Mouse (Mus musculus): ENCODE measurements around the gene Olfr601.
"Not testable (repeated sequence)": the region's sequence is repeated elsewhere in the genome, so short reads cannot be mapped to it uniquely, and the experiment has no call there.

The Olfr601 gene

GRCm38 (mm10) chr7:103362555-103362954 lies at the start of gene Olfr601:
Gene Olfr601 (minus strand): TSS chr7:103362655.
- in situ Hi-C loops (cut with MboI; ENCODE audit: low pct_unique_long_range_greater_than_20kb in 1 of 2, low sequenced_read_pairs in 2 of 2, unreplicated experiment in 1 of 2), result no loop called here

GRCm38 (mm10) chr7:103406521-103407055 lies 44.1 kb upstream of the Olfr601 start:
- in situ Hi-C loops (cut with MboI; ENCODE audit: low pct_unique_long_range_greater_than_20kb in 1 of 2, low sequenced_read_pairs in 2 of 2, unreplicated experiment in 1 of 2), result not testable (repeated sequence)

GRCm38 (mm10) chr7:103398981-103399380 lies 36.5 kb upstream of the Olfr601 start:
- in situ Hi-C loops (cut with MboI; ENCODE audit: low pct_unique_long_range_greater_than_20kb in 1 of 2, low sequenced_read_pairs in 2 of 2, unreplicated experiment in 1 of 2), result no loop called here

DNA sequence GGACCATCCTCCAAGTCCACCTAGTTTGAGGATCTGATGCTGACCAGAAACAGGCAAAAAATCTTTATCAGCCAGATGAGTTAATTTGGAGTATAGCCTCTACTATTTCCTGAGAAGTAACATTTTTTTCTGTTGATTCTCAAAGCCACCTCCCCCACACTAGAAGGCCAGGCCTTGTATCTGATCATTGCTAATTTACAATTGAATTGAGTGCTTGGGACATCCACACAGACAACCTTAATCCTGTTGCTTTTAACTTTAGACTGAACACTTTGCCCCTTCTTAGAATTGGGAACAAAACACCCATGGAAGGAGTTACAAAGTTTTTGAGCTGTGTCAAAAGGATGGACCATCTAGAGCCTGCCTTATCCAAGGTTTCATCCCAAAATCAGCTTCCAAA lies 35.3 kb upstream of the Olfr601 start:
- in situ Hi-C loops (cut with MboI; ENCODE audit: low pct_unique_long_range_greater_than_20kb in 1 of 2, low sequenced_read_pairs in 2 of 2, unreplicated experiment in 1 of 2), result no loop called here

DNA sequence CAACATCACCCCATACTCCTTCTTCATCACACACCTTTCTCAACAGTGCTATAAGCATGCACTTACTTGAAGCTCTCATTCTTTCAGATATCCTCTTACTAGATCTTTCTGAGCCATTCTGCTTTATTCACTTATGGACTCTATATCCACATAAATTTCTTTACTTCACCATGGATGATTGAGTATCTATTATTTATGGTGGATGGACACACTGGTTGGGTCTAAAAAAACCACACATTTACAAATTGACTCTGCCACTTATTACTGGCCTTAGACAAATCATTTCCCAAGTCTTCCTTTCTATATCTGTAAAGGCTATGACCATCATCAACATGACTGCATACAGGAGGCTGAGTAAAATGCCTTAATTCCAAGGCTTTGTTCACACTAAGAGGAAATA lies 23.6 kb upstream of the Olfr601 start, which contains the start of gene Olfr603:
Olfr603 (minus strand) TSS at position 101 of the 400 bp plus-strand sequence.
- in situ Hi-C loops (cut with MboI; ENCODE audit: low pct_unique_long_range_greater_than_20kb in 1 of 2, low sequenced_read_pairs in 2 of 2, unreplicated experiment in 1 of 2), result no loop called here

DNA sequence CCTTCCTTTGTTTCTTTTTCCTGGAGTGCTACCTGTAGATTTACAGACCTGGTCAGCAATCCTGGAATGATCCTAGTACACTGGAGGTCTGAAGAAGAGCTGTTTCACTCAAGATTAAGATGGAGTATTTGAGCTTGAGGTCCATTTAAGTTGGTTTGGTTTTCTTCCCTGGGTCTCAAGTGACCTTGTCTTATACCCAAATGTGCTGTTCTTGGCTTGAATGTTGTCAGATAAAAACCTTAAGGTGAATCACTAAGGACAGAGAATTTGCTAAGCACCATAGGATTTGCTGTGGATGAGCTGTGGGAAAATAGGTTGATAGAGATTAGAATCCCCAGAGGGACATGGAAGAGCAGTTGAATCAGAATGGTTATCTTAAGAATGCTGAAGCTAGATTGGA lies 12.9 kb downstream of the Olfr601 start, which contains the start of gene Olfr600:
Olfr600 (minus strand) TSS at position 101 of the 400 bp plus-strand sequence.
- in situ Hi-C loops (cut with MboI; ENCODE audit: low pct_unique_long_range_greater_than_20kb in 1 of 2, low sequenced_read_pairs in 2 of 2, unreplicated experiment in 1 of 2), result no loop called here

- in situ Hi-C loops (cut with MboI; ENCODE audit: low pct_unique_long_range_greater_than_20kb in 1 of 2, low sequenced_read_pairs in 2 of 2, unreplicated experiment in 1 of 2), result no loop called here
Observed at GRCm38 (mm10) chr7:103335617-103336016, 26.8 kb downstream of the Olfr601 start, which contains the start of gene Olfr599. Gene Olfr599 (plus strand): TSS chr7:103335917.

DNA sequence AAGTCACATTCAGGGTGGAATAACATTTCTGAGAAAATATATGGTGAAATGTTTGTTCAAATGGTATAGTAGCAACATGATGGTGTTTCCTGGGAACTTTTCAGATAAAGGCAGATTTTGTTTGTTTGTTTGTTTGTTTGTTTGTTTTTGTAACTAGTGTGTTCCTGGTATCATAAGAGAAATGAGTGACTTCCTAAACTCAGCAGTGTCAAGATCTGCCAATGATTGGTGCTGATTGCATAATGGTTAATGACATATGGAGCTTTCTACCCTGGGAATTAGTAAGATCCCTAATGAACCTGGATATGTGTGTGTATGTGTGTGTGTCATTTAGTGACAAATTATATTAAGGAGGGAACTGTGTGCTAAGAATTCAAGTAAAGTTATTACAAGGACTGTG lies 39.2 kb downstream of the Olfr601 start, which contains the start of gene Olfr598:
Olfr598 (plus strand) TSS at position 301 of the 400 bp plus-strand sequence.
- in situ Hi-C loops (cut with MboI; ENCODE audit: low pct_unique_long_range_greater_than_20kb in 1 of 2, low sequenced_read_pairs in 2 of 2, unreplicated experiment in 1 of 2), result no loop called here

- in situ Hi-C loops (cut with MboI; ENCODE audit: low pct_unique_long_range_greater_than_20kb in 1 of 2, low sequenced_read_pairs in 2 of 2, unreplicated experiment in 1 of 2), result not testable (repeated sequence)
Observed at GRCm38 (mm10) chr7:103316015-103316414, 46.4 kb downstream of the Olfr601 start, which contains the start of gene Olfr597. Gene Olfr597 (plus strand): TSS chr7:103316315.

All from mouse embryonic stem cell (cell line).